Mouse (Mus musculus) monocyte, adult 2 months (primary cell): ENCODE measurements around the gene Cacna1c.

Experiments used
- DNase-seq, 2 experiments: peaks; one replicate each; pipeline ENCODE4 v3.0.0; 2022; ENCODE audit warnings: low spot score in 2 of 2, low read depth in 1 of 2

The Cacna1c gene

DNA sequence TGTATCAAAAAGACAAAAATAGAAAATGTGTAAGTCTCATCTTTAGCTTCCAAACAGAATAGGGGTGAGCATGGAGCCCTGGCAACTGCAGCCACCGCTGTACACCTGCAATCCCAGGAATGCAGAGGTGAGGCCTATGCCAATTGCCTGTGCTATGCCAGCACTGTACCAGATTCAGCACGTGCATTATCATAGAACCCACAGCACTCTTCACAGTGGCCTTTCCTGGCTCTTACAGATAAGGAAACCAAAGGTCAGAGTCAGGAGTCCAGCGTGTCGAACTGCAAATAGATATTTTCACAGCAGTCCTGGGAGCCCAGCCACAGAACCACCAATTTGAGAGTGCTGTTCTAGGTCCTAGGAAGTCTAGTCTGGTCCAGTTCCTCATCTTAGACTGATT lies 227.4 kb downstream of the Cacna1c start:
- DNase-seq: no peak

DNA sequence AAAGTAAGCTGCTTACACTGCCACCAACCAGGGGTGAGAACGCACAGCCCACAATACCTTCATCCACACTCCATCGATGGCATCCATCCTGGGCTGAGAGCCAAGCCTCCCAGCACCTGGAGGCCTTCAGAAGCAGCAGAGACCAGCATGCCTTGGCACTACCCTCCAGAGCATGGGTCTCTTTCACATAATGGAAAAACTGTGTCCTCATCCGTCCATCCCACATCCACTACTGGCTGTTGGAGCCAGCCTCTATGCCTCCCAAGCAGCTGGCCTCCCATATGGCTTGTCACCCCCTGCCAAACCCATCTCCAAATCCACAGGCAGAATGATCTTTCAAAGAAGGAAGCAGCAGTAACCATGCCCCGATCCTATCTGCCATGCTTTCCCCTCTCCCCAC lies 229.3 kb downstream of the Cacna1c start:
- no peak for DNase-seq

DNA sequence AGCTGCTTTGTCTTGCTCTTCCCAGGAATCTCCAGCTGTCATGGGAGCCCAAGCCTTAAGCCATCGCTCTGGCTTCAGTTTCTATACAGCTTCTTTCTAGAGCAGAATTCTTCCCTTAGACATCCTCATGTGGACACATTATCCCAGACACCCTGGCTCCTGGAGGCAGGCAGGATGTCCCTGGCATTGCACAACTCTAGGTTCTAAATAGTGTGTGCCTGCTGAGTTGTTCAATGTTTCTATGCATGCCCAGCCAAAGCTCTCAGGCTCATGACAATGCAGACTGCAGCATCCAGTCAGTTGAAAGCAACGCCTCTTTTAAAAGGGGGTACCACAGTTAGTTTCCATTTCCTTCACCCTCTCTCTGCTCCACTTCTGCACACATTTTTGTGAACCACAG lies 230.6 kb downstream of the Cacna1c start:
- no peak for DNase-seq

DNA sequence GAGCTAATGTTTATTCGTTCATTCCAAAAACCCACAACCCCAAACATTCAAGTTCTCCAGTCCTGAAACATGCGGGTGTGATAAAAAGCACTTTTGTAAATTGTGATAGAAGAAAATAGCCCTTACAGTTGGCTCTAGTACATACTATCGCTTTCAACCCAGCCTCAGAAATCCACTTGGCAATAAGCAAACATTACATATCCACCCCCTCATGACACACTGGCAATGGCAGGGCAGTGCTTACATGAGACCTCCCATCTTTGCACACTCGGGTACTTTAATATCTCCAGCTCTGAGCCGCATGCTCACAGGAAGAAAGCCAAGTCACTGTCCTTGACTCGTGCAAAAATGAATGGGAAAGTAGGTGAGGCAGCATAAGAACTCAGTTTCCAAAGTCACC lies 232.4 kb downstream of the Cacna1c start:
- DNase-seq: no peak

DNA sequence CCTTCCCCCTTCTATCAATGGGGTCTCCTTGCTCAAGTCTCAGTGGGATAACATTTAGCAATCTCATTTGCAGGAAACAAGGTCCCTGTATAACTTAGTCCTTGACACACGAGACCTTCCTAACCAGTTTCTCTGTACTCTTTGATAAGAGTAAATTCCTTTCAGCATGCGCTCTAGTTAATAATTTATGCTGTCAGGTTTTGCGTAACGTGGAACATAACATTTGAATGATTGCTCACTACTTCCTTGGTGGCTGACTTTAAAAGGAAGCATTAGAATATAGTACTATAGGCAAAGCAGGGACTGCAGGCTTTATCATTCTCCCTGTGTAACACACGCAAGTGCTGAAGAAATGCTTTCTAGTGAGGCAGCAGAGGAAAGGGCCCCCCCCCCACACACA lies 232.9 kb downstream of the Cacna1c start:
- no peak for DNase-seq

DNA sequence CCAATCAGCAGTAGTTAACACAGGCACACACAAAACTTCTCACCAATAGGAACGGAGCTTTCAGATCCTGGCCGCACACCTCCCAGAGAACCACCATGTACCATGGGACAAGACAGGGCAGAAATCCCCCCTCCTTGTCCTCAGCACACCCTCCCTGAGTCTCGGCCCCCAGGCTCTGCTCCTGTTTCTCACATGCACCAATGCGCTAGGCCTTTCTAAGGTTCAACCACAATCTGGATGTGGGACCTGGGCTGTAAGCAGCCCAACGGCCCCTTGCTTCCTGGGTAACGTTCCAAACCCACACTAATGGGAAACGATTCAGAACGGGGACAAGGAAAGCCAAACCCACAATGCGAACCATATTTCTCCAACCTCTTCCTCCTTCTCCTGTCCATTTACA lies 237.7 kb downstream of the Cacna1c start:
- DNase-seq: no peak

DNA sequence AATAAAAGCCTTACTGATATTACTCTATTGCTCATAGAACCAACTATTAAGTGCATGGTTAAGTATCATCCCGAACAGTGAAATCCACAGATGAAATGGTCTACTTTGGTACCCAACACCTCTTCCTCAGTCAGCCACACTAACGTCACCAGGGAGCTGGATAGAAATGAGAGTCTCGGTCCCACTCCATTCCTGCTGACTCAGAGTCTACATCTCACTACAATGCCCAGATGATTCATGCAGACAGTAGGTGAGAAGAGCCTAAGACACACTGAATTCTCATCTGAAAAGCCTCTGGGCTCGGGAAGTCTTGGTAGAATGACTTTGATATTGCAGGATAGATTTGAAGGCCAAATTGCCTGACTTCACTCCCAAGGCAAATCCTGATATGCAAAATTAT lies 240.0 kb downstream of the Cacna1c start:
- no peak for DNase-seq

DNA sequence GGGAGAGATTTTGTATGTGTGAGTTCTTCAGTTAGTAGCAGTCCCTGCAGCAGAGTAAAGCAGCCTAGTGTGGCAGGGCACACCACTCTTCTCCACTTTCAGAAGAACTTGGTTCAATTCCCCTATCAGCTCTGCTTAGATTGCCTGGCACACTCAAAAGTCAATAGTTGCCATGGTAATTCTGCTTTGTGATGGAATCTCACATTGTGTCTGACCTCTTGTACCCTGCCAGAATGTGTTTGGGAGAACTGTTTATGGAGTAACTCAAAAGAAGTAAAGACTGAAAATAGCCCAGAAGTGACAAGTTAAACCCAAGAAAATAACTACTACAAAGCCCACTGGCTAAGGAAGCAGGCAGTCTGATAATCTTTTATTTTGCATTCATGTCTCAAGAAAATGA lies 240.4 kb downstream of the Cacna1c start:
- DNase-seq: no peak

DNA sequence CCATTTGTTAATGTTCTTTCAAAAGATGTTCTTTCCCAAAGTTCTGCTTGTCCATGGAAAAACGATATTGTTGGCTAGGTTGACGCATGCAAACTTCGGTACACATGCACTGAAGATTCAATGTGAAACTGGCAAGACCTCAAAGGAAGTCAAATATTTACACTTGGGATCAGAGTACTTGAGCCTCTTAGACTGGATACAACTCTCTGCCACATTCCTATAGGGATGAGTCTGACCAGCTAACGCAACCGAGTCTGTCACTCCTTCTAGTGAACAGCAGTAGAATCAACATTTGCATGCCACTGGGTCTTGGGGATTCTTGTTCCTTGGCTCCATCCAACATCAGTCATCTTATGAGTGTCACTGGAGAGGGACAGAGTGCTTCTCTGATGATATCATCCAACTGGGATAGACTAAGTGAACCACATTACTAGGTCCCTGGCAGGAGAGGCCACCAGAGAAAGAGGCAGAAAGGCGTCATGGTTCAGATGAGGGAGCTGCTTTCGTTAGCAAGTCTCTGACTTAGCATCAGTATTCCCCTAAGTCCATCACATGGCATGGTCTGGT lies 241.1 kb downstream of the Cacna1c start:
- DNase-seq: no peak

DNA sequence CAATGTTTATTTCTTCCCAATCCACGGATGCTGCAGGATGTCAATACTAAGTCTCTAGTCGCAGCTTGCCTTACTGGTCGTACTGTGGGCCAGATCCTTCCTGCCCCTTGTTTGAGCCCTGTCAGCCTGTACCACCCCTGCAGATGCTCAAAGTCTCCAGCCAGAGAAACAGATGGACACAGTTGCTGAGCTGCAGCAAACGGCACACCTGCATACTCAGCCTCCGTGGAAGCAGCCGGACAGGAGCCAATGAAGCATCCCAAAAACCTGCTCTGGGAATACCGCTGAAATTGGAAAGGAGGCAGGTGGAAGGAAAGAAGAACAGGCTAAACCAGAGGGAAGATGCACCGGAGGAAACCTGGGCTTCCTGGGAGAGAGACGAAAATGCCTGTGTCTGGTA lies 243.8 kb downstream of the Cacna1c start:
- no peak for DNase-seq

DNA sequence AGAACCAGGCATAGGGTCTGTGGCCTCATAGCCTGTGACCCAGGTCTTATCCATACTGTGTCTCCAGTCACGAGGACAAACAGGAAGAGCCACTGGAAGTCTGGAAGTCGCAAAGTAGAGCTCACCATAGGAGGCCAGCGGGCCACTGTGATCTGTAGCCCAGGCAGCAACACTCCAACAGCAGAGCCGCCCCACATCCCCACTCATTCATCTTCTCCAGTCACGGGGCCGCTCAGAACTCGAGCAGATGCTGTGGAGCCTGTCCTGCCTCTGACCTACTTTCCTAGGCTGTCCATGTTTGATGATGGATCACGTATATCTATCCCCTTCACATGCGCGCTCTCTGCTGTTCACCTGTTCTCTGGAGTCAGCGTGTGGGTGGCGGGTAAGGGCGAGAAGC lies 246.0 kb downstream of the Cacna1c start:
- no peak for DNase-seq

DNA sequence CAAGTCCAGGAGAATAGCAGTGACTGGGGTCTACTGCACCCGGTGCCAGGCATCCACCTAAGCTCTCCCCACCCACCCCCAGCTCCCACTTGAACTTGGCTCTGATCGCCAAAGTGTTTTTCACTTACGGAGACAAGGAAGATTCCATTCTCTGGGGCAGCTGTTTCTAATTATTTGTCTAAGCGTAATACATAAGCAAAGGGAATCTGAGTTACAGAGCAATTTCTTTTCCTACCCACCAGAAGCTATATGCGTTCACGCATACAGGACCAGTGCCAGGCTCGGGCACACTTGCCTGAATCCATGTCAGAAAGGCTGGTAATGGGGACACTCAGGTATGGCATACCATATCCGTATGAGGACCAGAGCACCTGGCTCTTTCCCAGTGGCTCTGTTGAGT lies 248.9 kb downstream of the Cacna1c start:
- DNase-seq: no peak

DNA sequence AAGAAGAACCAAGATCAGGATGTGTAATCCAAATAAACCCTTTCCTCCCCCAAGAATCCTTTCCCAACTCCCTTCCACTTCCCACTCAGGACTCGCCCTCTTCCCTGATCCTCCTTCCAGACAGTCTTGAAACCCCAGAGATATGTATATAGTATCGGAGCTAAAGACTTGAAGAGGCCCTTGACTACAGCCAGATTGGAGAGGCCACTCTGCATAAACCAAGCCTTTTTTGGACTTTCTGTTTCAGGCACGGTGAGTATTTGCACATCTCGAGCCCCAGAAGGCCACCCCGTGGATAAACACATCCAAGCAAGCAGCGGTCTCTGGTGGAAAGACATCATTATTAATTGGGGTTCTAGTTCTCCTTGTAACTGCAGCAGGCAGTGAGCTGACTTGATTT lies 249.6 kb downstream of the Cacna1c start:
- no peak for DNase-seq

DNA sequence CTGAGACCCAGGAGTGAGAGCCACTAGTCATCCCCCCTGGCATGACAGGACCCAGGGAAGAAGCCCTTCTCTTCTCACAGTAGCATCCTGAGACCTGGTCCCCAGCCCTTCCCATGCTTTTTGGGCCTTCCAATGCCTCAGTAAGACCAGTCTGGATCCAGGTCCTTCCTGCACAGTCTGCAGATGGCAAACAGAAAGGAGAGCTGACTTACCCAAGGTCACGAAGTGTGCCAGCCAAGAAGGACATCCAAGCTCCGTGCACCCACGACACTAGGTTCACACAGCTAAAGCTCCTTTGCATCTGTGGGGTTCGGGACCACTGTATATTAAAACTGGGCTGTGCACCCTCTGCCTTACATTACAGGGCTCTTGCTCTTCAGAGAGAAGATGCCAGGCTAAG lies 252.1 kb downstream of the Cacna1c start:
- DNase-seq: no peak

DNA sequence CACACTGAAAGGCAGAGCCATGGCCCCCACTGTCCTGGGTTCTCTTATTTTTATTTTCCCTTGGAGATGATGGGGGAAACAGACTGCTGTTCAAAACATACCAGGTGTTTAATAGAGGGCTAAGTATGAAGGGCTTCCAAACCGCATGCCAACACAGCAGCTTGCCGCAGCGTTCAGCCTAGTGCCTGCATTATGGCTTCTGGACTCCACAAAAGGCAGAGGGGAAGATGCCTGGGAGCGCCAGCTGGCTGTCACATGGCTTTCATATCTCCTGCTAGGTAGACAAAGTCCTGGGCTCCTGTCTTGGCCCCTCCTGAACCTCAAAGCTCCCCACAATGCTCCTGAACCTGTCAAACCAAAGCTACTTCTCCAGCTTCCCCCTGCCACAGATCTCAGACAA lies 254.4 kb downstream of the Cacna1c start:
- DNase-seq: no peak

DNA sequence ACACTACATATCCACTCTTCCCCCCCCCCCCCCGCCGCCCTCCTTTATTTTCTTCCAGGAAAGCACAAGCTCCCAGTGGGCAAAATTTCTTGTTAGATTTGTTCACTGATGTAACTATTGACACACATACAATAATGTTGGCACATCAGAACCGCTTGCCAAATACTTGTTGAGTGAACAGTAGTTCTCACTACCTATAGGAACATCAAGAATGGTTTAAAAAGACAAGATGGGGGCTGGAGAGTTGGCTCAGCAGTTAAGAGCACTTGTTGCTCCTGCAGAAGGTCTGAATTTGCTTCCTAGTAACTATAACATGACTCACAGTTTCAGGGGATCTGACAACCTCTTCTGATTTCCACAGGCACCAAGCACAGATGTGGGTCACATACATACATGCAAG lies 255.2 kb downstream of the Cacna1c start:
- no peak for DNase-seq

DNA sequence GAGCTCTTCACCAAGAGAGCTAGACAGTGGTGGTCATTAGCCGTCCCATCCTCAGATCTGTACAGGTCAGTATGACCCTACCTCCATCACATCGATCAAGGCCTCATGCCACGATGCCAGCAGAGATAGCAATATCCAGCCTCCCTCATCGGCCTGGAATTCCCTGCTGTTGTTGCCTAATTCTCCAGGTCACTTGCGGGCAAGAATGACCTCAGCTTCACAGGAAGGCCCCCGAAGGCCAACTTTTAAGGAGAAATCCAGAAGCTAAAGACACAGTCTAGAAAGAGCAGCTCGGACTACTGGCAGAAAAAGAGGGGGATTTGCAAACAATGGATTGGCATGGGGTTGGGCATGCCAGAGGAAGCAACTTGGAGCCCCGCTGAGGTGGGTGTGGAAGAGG lies 256.6 kb downstream of the Cacna1c start:
- DNase-seq: no peak

DNA sequence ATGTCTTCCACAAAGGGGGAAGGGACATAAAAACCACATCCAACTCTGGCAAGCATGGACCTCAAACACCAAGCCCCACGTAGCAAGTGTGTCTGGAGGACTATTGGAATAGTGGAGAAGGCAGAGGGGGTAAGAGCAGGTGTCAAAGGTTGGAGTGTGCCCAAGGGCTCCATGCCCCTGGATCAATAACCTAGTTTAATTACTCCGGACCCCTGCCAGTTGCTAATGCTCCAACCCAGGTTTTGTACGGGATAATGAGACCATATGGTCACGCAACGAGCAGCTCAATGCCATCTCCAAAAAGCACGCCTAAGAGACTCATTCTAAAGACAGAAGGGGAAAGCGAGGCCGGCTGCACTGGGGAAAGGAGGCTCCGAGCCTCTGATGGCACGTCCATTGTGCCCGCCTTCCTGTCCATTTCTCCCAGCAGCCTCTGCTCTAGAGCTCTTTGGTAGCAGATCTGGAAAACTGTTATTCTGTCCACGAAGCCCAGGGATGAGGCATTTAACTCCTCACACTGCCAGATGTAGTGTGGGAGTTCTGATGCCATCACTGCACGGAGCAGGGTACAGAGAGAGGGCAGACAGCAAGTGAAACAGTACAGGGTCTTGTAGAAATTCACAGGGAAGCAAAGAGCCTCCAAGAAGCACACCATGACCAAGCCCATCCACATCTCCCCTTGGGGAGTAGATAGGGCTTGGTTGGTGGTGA lies 257.7 kb downstream of the Cacna1c start:
- DNase-seq: no peak

DNA sequence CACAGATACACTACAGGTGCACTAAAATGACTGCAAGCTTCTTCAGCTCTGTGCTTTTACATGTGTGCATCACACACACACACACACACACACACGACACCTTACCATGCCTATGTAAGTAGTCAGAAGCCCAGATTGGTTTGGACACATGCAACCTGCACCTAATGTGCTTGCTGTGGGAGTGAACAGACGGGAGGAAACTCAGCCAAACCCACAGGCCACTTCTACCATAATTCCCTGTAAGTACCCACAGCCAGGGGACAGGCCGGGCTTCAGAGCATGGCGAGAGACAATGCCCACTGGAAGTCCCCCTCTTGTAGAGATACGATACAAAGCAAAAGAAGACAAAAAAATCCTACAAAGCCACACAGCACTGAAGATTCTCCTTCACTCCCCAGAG lies 258.7 kb downstream of the Cacna1c start:
- DNase-seq: no peak

DNA sequence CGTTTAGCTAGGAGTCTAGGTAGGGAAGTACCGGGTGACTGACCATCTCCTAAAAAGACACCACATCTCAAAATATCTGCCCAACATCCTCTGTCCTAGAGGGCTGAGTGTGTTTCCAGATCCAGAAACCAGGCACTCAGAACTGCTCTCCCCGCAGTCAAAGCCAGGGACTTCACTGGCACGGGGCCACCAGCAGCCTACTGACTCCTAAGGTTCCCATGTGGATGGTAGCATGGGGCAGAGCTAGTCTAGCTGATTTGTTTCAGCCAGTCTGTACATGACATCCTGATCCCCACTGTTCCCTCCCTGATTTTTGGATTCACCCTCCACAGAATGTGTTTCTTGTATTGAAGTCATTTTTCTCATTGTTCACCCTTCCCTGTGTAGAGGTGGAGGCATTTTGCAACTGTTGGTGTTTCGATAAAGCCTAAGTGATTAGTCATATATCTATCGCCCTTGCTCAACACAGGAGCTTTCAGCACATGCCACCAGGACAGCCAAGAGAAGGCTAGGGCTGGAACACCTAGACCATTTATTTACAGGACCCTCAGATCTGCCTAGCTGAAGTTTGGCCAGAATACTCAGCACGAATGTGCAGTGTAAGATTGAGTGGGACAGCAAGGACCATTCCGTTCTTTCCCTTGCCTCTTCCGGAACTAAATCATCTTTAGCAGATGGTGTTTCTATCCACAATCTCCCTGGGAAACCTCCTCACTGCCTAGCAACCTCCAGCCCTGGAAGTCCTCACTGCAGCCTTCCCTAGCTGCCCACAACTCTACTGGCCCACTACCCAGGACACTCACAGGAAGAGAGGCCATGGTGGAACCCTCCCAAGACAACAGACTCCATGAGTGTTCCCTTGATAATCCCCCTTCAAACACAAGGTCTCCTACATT lies 260.4 kb downstream of the Cacna1c start:
- DNase-seq: no peak

DNA sequence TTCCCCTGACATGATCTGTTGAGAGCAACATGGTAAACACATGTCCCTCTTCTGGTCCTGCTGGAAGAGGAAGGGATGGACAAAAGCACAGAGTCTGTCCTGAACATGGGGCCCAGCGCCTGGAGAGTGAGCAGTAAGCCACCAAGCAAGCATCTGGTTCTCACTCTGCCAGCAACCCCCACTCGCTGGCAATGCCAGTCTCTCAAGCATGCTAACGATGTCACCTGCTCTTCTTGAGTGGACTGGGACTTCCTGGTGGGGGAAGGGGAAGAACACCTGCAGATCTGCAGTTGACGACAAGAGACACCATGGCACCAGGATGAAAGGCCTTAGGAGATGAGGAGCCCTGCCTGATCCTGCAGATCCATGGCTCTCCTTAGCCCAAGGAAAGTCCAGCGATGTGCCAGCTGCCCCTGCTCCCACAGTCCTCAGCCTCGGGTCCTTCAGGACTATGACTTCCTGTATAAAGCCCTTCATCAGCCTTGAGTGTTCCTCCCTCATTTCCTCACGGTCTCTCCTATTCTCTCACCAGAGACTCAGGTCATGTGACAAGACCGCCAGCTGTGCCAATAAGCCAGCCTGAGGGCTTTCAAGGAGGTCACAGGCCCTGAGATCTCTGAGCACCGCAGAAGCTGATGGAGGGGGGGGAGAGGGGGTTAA lies 261.8 kb downstream of the Cacna1c start:
- DNase-seq: no peak
